Mouse (Mus musculus): ENCODE results near the gene Apc2. TPM values are rescaled to one million over a fixed set of nuclear protein-coding genes. Genes with fewer than 3 reads are reported as not detected.

The Apc2 gene
- total RNA-seq, 2 experiments from 2014 or later, result 131 to 133 TPM

Small RNAs within 50 kb of the gene (microRNA-seq; reads per million reads assigned to microRNA genes)
- 1.4 to 3.1 reads per million in 2 experiments for gene Mir6911

Other genes with a start within 250 kb of the Apc2 start
- 100 to 1,000 TPM; 456 to 501 TPM for gene Gpx4, start 248.8 kb upstream of the Apc2 start, total RNA-seq (2021)
- 10 to 100 TPM; 19.8 to 21.3 TPM for gene Sbno2, start 190.4 kb upstream of the Apc2 start, total RNA-seq (2021)
- 10 to 100 TPM; 89.2 to 90.7 TPM for gene Stk11, start 180.2 kb upstream of the Apc2 start, total RNA-seq (2021)
- gene Atp5d, start 157.3 kb upstream of the Apc2 start, total RNA-seq (2021), result 100 to 1,000 TPM; 397 to 417 TPM
- 100 to 1,000 TPM; 401 to 436 TPM for gene Cbarp, start 155.1 kb upstream of the Apc2 start, total RNA-seq (2021)
- 10 to 100 TPM; 90.9 to 100.0 TPM for gene Midn, start 147.7 kb upstream of the Apc2 start, total RNA-seq (2021)
- gene Cirbp, start 130.0 kb upstream of the Apc2 start, total RNA-seq (2021), result 100 to 1,000 TPM in 1 of 2 experiments, 10 to 100 TPM in 1; 93.5 to 126 TPM
- gene 1600002K03Rik, start 123.0 kb upstream of the Apc2 start, total RNA-seq (2021), result 1 to 10 TPM; 5.1 to 5.2 TPM
- 10 to 100 TPM; 14.8 TPM for gene Efna2, start 116.5 kb upstream of the Apc2 start, total RNA-seq (2021)
- 10 to 100 TPM; 34.4 to 43.7 TPM for gene Mum1, start 69.5 kb upstream of the Apc2 start, total RNA-seq (2021)
- gene Ndufs7, start 46.9 kb upstream of the Apc2 start, total RNA-seq (2021), result 100 to 1,000 TPM; 169 to 175 TPM
- 10 to 100 TPM; 39.9 to 43.7 TPM for gene Gamt, start 35.0 kb upstream of the Apc2 start, total RNA-seq (2021)
- 10 to 100 TPM; 83.0 to 93.6 TPM for gene Dazap1, start 34.5 kb upstream of the Apc2 start, total RNA-seq (2021)
- 100 to 1,000 TPM; 727 to 762 TPM for gene Rps15, start 3.5 kb upstream of the Apc2 start, total RNA-seq (2021)
- gene 2310011J03Rik, start 24.6 kb downstream of the Apc2 start, total RNA-seq (2021), result 10 to 100 TPM; 20.4 to 23.1 TPM
- gene Pcsk4, start 33.5 kb downstream of the Apc2 start, total RNA-seq (2021), result 1 to 10 TPM; 3.2 to 4.4 TPM
- gene Reep6, start 34.0 kb downstream of the Apc2 start, total RNA-seq (2021), result 10 to 100 TPM; 10.1 to 10.6 TPM
- 1 to 10 TPM; 2.0 to 2.8 TPM for gene Adamtsl5, start 52.4 kb downstream of the Apc2 start, total RNA-seq (2021)
- gene Plk5, start 60.5 kb downstream of the Apc2 start, total RNA-seq (2021), result 1 to 10 TPM; 3.2 to 3.4 TPM
- gene Mex3d, start 91.7 kb downstream of the Apc2 start, total RNA-seq (2021), result 10 to 100 TPM; 20.3 to 24.2 TPM
- gene Mbd3, start 103.6 kb downstream of the Apc2 start, total RNA-seq (2021), result 100 to 1,000 TPM; 121 to 131 TPM
- gene Uqcr11, start 110.9 kb downstream of the Apc2 start, total RNA-seq (2021), result 100 to 1,000 TPM; 620 to 655 TPM
- 10 to 100 TPM; 33.3 to 35.0 TPM for gene Tcf3, start 137.7 kb downstream of the Apc2 start, total RNA-seq (2021)
- not detected for gene Onecut3, start 198.9 kb downstream of the Apc2 start, total RNA-seq (2021)
- gene Atp8b3, start 243.1 kb downstream of the Apc2 start, total RNA-seq (2021), result under 1 TPM; 0.21 TPM